Mouse (Mus musculus) limb, embryonic 12.5 days (tissue): ENCODE data around the gene Camta1. TPM values are rescaled to one million over a fixed set of nuclear protein-coding genes. Genes with fewer than 3 reads are reported as not detected.
A peak's percentile ranks its signal among the peaks of the same experiment; 100 is the strongest.

Source experiments
- ATAC-seq: fragments of 200-750 bp; cut with Nextera tagmentation; 2 replicates; pipeline ENCODE4 v1.8.0; 2017; ENCODE audit warnings: low read depth, moderate TSS enrichment; ENCODE audit not compliant: insufficient number of reproducible peaks, insufficient read depth, low FRiP score, low TSS enrichment
- H3K27ac ChIP-seq: fragments of 300-500 bp; sonication (generic); 2 replicates; pipeline ENCODE4 v1.5.1; 2016; ENCODE audit warnings: mild to moderate bottlenecking, moderate library complexity
- H3K27me3 ChIP-seq: fragments of 300-500 bp; sonication (generic); 2 replicates; pipeline ENCODE4 v1.6.1; 2016; ENCODE audit warnings: mild to moderate bottlenecking, moderate library complexity
- H3K36me3 ChIP-seq: fragments of 300-500 bp; sonication (generic); 2 replicates; pipeline ENCODE4 v1.6.1; 2016; ENCODE audit warnings: mild to moderate bottlenecking, moderate library complexity
- H3K4me1 ChIP-seq: fragments of 300-500 bp; sonication (generic); replicated peaks from 2 replicates; pipeline ENCODE4 v1.6.1; 2016
- H3K4me2 ChIP-seq: fragments of 300-500 bp; sonication (generic); 2 replicates; pipeline ENCODE4 v1.6.1; 2016; ENCODE audit warnings: mild to moderate bottlenecking, moderate library complexity
- H3K4me3 ChIP-seq: fragments of 300-500 bp; sonication (generic); replicated peaks from 2 replicates; pipeline ENCODE4 v1.5.1; 2016; ENCODE audit warnings: mild to moderate bottlenecking
- H3K9ac ChIP-seq: fragments of 300-500 bp; sonication (generic); replicated peaks from 2 replicates; pipeline ENCODE4 v1.6.1; 2016; ENCODE audit warnings: mild to moderate bottlenecking, moderate library complexity
- H3K9me3 ChIP-seq: fragments of 300-500 bp; sonication (generic); 2 replicates; pipeline ENCODE4 v1.6.1; 2016; ENCODE audit warnings: mild to moderate bottlenecking, moderate library complexity
- WGBS: fragments of 180-500 bp; shearing (Covaris S2); methylation state at CpG from one replicate; pipeline ENCODE4 v1.1.7; 2016; 5-methylcytosine and 5-hydroxymethylcytosine counted together
- polyA plus RNA-seq: library from polyadenylated mRNA; unstranded; fragments of >200 nt; fragmentation: Nextera tagmentation; extraction: Ambion mirVana; gene quantifications from 2 replicates; pipeline ENCODE4 v1.2.1, GENCODE M21; 2016

Camta1 gene
- polyA plus RNA-seq, 1 experiment from 2014 or later: 106 TPM

- no peak overlapping the region for H3K27ac ChIP-seq
- peaks cover 15% of the 10 kb centered on the region; the same call in 1 of the 2 replicates for H3K9me3 ChIP-seq
- H3K9ac ChIP-seq: no peak overlapping the region
- 85% methylated on average over 14 of the region's 14 CpGs for WGBS
- H3K4me1 ChIP-seq: peaks cover 23% of the 10 kb centered on the region
- H3K27me3 ChIP-seq: peaks cover 38% of the 10 kb centered on the region
- no peak overlapping the region for H3K4me3 ChIP-seq
- no peak for ATAC-seq
- H3K36me3 ChIP-seq: no peaks in the 10 kb centered on the region
- no peak overlapping the region for H3K4me2 ChIP-seq
Observed at GRCm38 (mm10) chr4:151144121-151144520, 717.6 kb downstream of the Camta1 start.

GRCm38 (mm10) chr4:151141196-151141880, 720.3 kb downstream of the Camta1 start:
- Histone ChIP-seq H3K9me3 (peaks cover 15% of the 10 kb centered on the region; the same call in 1 of the 2 replicates), H3K9ac (no peak overlapping the region; the same call in 1 of the 2 replicates), H3K36me3 (no peaks in the 10 kb centered on the region), H3K4me3 (no peak overlapping the region), H3K4me1 (peaks cover 34% of the 10 kb centered on the region), H3K27me3 (peaks cover 32% of the 10 kb centered on the region), H3K27ac (no peak overlapping the region), H3K4me2 (peak overlapping the region; percentile 42)
- peak; percentile 60; the same call in 1 of the 2 replicates for ATAC-seq
- WGBS: 9% methylated on average over 13 of the region's 13 CpGs

- 5% methylated on average over 18 of the region's 20 CpGs for WGBS
- Histone ChIP-seq H3K4me3 (peak overlapping the region; percentile 19), H3K9ac (no peak overlapping the region)
Observed at GRCm38 (mm10) chr4:151140368-151140982, 721.2 kb downstream of the Camta1 start.

GRCm38 (mm10) chr4:151139053-151139840, 722.4 kb downstream of the Camta1 start:
- no peak overlapping the region for H3K27ac ChIP-seq
- H3K36me3 ChIP-seq: no peaks in the 10 kb centered on the region
- ATAC-seq: no peak
- H3K27me3 ChIP-seq: peaks cover 35% of the 10 kb centered on the region
- peaks cover 34% of the 10 kb centered on the region for H3K4me1 ChIP-seq
- 7% methylated on average over 20 of the region's 20 CpGs for WGBS
- H3K4me3 ChIP-seq: peak overlapping the region; percentile 24
- peaks cover 7% of the 10 kb centered on the region; the same call in 1 of the 2 replicates for H3K9me3 ChIP-seq
- H3K9ac ChIP-seq: no peak overlapping the region
- H3K4me2 ChIP-seq: peak overlapping the region; percentile 48

More at GRCm38 (mm10) chr4:151140368-151140982, 721.2 kb downstream of the Camta1 start:
- peaks cover 35% of the 10 kb centered on the region for H3K27me3 ChIP-seq
- peak overlapping the region; percentile 42 for H3K4me2 ChIP-seq
- H3K9me3 ChIP-seq: peaks cover 15% of the 10 kb centered on the region; the same call in 1 of the 2 replicates
- H3K4me1 ChIP-seq: peaks cover 34% of the 10 kb centered on the region
- H3K27ac ChIP-seq: no peak overlapping the region
- no peak for ATAC-seq
- no peaks in the 10 kb centered on the region for H3K36me3 ChIP-seq

GRCm38 (mm10) chr4:151138586-151138985, 723.1 kb downstream of the Camta1 start:
- Histone ChIP-seq H3K9ac (no peak overlapping the region), H3K36me3 (no peaks in the 10 kb centered on the region), H3K4me2 (no peak overlapping the region), H3K4me3 (no peak overlapping the region), H3K27me3 (peaks cover 35% of the 10 kb centered on the region), H3K4me1 (peaks cover 34% of the 10 kb centered on the region), H3K27ac (no peak overlapping the region), H3K9me3 (no peaks in the 10 kb centered on the region)
- no peak for ATAC-seq
- WGBS: 10% methylated on average over 2 of the region's 2 CpGs

- Histone ChIP-seq H3K4me3 (no peak overlapping the region), H3K9ac (no peak overlapping the region), H3K36me3 (no peaks in the 10 kb centered on the region), H3K27me3 (peaks cover 35% of the 10 kb centered on the region), H3K4me1 (peaks cover 34% of the 10 kb centered on the region), H3K9me3 (no peaks in the 10 kb centered on the region), H3K4me2 (no peak overlapping the region), H3K27ac (no peak overlapping the region)
- WGBS: 27% methylated on average over 10 of the region's 10 CpGs
- no peak for ATAC-seq
Observed at GRCm38 (mm10) chr4:151138135-151138534, 723.5 kb downstream of the Camta1 start.

GRCm38 (mm10) chr4:151137701-151138100, 724.0 kb downstream of the Camta1 start:
- no peak overlapping the region for H3K4me2 ChIP-seq
- no peak for ATAC-seq
- H3K27ac ChIP-seq: no peak overlapping the region
- no peaks in the 10 kb centered on the region for H3K9me3 ChIP-seq
- no peak overlapping the region for H3K9ac ChIP-seq
- 62% methylated on average over 5 of the region's 5 CpGs for WGBS
- H3K27me3 ChIP-seq: peaks cover 35% of the 10 kb centered on the region
- H3K4me3 ChIP-seq: no peak overlapping the region
- peaks cover 34% of the 10 kb centered on the region for H3K4me1 ChIP-seq
- no peaks in the 10 kb centered on the region for H3K36me3 ChIP-seq

- ATAC-seq: no peak
- 82% methylated on average over 8 of the region's 8 CpGs for WGBS
- Histone ChIP-seq H3K27ac (no peak overlapping the region), H3K4me2 (no peak overlapping the region), H3K4me3 (no peak overlapping the region), H3K36me3 (no peaks in the 10 kb centered on the region), H3K9me3 (no peaks in the 10 kb centered on the region), H3K27me3 (peaks cover 25% of the 10 kb centered on the region), H3K4me1 (peaks cover 37% of the 10 kb centered on the region), H3K9ac (no peak overlapping the region)
Observed at GRCm38 (mm10) chr4:151135491-151135890, 726.2 kb downstream of the Camta1 start.

- H3K9me3 ChIP-seq: no peaks in the 10 kb centered on the region
- no peak for ATAC-seq
- peaks cover 26% of the 10 kb centered on the region for H3K4me1 ChIP-seq
Observed at GRCm38 (mm10) chr4:151133760-151134159, 727.9 kb downstream of the Camta1 start.

GRCm38 (mm10) chr4:151132493-151132892, 729.2 kb downstream of the Camta1 start:
- H3K9ac ChIP-seq: no peak overlapping the region
- WGBS: 60% methylated on average over 9 of the region's 9 CpGs
- peaks cover 3% of the 10 kb centered on the region; the same call in 1 of the 2 replicates for H3K27me3 ChIP-seq
- no peak overlapping the region for H3K27ac ChIP-seq
- H3K9me3 ChIP-seq: no peaks in the 10 kb centered on the region
- no peaks in the 10 kb centered on the region for H3K36me3 ChIP-seq
- H3K4me1 ChIP-seq: peaks cover 28% of the 10 kb centered on the region
- ATAC-seq: no peak
- no peak overlapping the region for H3K4me2 ChIP-seq
- H3K4me3 ChIP-seq: no peak overlapping the region

More at GRCm38 (mm10) chr4:151133760-151134159, 727.9 kb downstream of the Camta1 start:
- WGBS: 65% methylated on average over 4 of the region's 4 CpGs
- H3K27me3 ChIP-seq: peaks cover 9% of the 10 kb centered on the region
- no peaks in the 10 kb centered on the region for H3K36me3 ChIP-seq
- no peak overlapping the region for H3K27ac ChIP-seq
- H3K4me2 ChIP-seq: no peak overlapping the region
- H3K4me3 ChIP-seq: no peak overlapping the region
- H3K9ac ChIP-seq: no peak overlapping the region
